Mouse (Mus musculus) hematopoietic stem cell, adult 5-6 weeks (primary cell): ENCODE data around the gene Axdnd1. TPM values are rescaled to one million over a fixed set of nuclear protein-coding genes. Genes with fewer than 3 reads are reported as not detected.
A peak's percentile ranks its signal among the peaks of the same experiment; 100 is the strongest.

Experiments used
- ATAC-seq, 2 experiments: fragments of 125-278 bp in 1 of 2; replicated peaks in 1 of 2; 2 replicates each; pipeline ENCODE4 v1.8.0; 2016 to 2017; ENCODE audit warnings: inconsistent platforms in 2 of 2, mild to moderate bottlenecking in 2 of 2, moderate number of reproducible peaks in 2 of 2, low read depth in 1 of 2, moderate TSS enrichment in 1 of 2; ENCODE audit not compliant: low FRiP score in 2 of 2, poor library complexity in 2 of 2, severe bottlenecking in 2 of 2, insufficient read depth in 1 of 2, low TSS enrichment in 1 of 2
- total RNA-seq: library from RNA; stranded (forward); fragments of 172-1452, 232-1000 nt; gene quantifications from 2 replicates; pipeline ENCODE4 v1.2.3, GENCODE M21; 2017

Axdnd1 gene
- total RNA-seq, 1 experiment from 2014 or later = not detected

DNA sequence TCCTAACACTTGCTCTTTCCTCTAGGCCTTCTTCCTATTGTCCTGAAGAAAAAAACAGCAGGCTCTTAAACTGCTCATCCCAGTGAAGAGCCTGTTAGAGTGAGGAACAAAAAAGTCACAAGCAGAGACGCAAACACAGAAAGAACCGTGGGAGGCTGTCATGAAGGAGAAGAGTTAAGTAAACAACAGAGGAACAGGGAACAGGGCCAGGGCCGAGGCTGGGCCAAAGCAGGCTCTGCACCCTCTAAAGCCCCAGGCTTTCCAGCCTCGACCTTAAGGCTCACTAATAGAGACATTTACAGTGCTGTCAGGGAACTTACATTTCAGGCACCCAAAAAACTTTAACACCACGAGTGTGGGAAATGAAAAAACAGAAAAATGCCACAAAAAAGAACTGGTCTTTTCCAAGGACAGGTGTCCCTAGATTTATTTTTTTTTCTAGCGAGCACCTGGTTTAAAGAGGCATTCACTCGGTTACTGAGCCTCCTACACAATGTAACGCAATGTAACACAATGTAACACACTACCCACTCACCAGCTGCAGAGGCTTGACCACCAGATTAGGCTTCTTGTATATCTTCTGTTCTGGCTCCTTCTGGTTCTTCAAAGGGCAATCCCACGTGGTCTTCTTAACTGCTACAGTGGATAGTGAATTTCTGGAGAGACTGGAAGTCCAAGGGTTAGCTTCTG lies 136.0 kb downstream of the Axdnd1 start:
- 0 out of 4 replicates have a peak, but pooled peaks of 1 of the 2 experiments have one; percentile 28 for ATAC-seq

DNA sequence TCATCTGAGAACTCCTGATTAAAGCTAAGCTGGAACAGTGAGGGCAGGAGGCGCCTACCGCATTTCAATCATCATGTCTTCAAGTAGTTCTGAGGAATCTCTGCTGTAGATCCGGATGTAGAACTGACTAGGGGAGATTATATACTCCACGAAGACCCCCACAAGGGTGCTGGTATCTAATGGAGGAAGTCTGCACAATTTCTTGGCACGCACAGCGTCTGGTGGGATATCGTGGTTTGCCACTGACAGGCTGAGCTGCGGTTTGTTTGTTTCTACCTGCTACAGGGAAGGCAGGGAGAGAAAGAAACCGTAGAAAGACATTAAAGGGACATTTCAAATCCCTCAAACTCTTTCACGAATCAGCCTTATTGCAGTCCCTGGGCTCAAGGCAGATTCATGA lies 136.8 kb downstream of the Axdnd1 start:
- peak; percentile 55 to 66 for ATAC-seq

DNA sequence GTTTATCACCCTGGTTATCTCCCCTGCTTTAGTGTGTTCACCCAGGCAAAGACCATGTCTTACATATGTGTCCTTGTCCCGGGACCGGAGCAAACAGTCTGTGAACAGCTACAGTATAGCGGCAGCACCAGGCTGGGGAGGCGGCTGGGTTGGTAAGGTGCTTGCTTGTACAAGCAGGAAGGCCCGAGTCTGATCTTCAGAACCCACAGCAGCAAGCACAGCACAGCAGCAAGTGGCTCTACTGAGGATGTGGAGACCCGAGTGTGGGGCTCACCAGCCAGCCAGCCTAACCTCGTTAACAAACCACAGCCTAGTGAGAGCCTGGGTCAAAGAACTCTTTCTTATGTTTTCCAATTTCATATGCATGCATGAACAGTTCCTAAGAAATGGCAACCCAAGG lies 140.8 kb downstream of the Axdnd1 start:
- 0 out of 4 replicates have a peak, but pooled peaks of 1 of the 2 experiments have one; percentile 32 for ATAC-seq

DNA sequence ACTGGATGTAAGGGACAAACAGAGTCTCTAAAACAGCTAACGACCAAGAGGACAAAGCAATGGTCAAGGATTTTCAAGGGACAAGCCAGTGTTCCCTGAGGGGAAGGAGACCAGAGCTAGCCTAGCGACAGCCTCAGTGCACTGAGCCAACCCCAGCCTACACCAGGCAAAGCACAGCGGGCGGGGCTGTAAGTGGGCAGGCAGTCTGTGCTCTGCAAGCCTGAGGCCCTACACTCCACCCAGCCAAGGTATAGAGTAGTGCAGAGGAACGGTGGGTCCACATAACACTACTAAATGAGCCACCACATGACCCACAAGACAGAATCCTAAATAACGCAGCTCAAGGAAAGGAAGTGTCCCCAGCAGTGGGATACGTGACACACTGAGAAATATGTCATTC lies 147.3 kb downstream of the Axdnd1 start:
- ATAC-seq = no peak

Other genes with a start within 250 kb of the Axdnd1 start
- not detected in 2 replicates for gene Fam163a, start 216.1 kb downstream of the Axdnd1 start, total RNA-seq
- not detected in 2 replicates for gene Tdrd5, start 117.5 kb downstream of the Axdnd1 start, total RNA-seq
- gene Nphs2, start 110.4 kb downstream of the Axdnd1 start, total RNA-seq = 0.81 TPM in 1 of 2 replicates, not detected in the other
- gene Gm2000, start 55.1 kb downstream of the Axdnd1 start, total RNA-seq = 2,981 and 3,597 TPM in 2 replicates
- gene Soat1, start 53.2 kb upstream of the Axdnd1 start, total RNA-seq = 48.3 and 80.4 TPM in 2 replicates
- 15.2 and 20.0 TPM in 2 replicates for gene Gm10031, start 102.9 kb upstream of the Axdnd1 start, total RNA-seq
- 25.8 and 32.8 TPM in 2 replicates for gene Abl2, start 137.6 kb upstream of the Axdnd1 start, total RNA-seq